Mouse (Mus musculus) olfactory bulb, adult 2 months (tissue): ENCODE measurements around the gene Atp5g2. TPM values are rescaled to one million over a fixed set of nuclear protein-coding genes. Genes with fewer than 3 reads are reported as not detected.
"Not testable (repeated sequence)": the region's sequence is repeated elsewhere in the genome, so short reads cannot be mapped to it uniquely, and the experiment has no call there.

Source experiments
- H3K27ac ChIP-seq: fragments of 200-500 bp; 2 replicates; pipeline ENCODE4 v1.5.1; 2012; ENCODE audit warnings: low read depth, low read length; ENCODE audit not compliant: insufficient read depth
- H3K4me1 ChIP-seq: fragments of 200-500 bp; 2 replicates; pipeline ENCODE4 v1.6.1; 2012; ENCODE audit warnings: low read length; ENCODE audit not compliant: control insufficient read depth, insufficient read depth
- H3K4me3 ChIP-seq: fragments of 200-500 bp; 2 replicates; pipeline ENCODE4 v1.5.1; 2012; ENCODE audit warnings: mild to moderate bottlenecking, low read depth, low read length, moderate library complexity; ENCODE audit not compliant: insufficient read depth
- CTCF ChIP-seq: fragments of 200-500 bp; IDR thresholded peaks from 2 replicates; pipeline ENCODE4 v1.5.1; 2012; ENCODE audit warnings: low read depth, mild to moderate bottlenecking, low read length, moderate library complexity; ENCODE audit not compliant: insufficient read depth
- POLR2A ChIP-seq: fragments of 200-500 bp; IDR thresholded peaks from 2 replicates; pipeline ENCODE4 v1.6.1; 2012; ENCODE audit warnings: mild to moderate bottlenecking, low read depth, low read length, moderate library complexity; ENCODE audit not compliant: insufficient read depth
- WGBS: fragments of 180-500 bp; shearing (Covaris S2); methylation state at CpG from one replicate; pipeline ENCODE4 v1.1.7; 2018; 5-methylcytosine and 5-hydroxymethylcytosine counted together
- polyA plus RNA-seq: library from polyadenylated mRNA; stranded (reverse); fragments of >200 nt; gene quantifications from 2 replicates; pipeline ENCODE4 v1.2.4, GENCODE M21; 2012; ENCODE audit warnings: low replicate concordance; ENCODE audit not compliant: missing spikeins, insufficient read depth, insufficient read length

Gene Atp5g2
- polyA plus RNA-seq, 1 experiment, result not detected

DNA sequence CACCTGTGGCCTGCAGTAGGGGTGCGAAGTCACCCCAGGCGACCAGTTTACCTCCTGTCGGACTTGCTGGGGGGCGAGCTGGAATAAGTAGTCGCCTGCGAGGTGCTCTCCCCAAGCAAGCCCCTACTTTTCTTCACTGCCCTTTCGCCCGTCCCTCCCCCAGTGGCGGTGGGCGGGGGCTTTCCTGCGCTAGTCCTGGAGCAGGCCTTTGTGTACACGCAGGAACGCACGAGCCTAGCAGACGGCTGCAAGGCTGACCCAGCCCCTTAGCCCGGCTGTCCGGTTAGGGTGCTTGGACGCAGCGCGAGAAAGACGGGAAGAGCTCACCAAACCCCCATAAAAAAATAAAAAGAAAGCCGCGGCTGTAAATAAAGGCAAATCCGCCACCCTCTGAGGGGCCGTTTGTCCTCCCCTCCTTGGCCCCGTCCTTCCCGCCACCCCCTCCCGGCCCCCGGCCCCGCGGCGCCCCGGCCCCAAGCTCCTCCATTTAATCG, 384 bp downstream of the Atp5g2 start:
- TF ChIP-seq POLR2A, result 0 out of 2 replicates have a peak, but pooled peaks have one; percentile 31
- TF ChIP-seq CTCF, result no peak
- H3K4me3 ChIP-seq, result peak overlapping the region; percentile 54
- peak overlapping the region; percentile 88 for H3K27ac ChIP-seq
- under 1% methylated on average over 34 of the region's 34 CpGs for WGBS
- H3K4me1 ChIP-seq, result peaks cover 12% of the 10 kb centered on the region

DNA sequence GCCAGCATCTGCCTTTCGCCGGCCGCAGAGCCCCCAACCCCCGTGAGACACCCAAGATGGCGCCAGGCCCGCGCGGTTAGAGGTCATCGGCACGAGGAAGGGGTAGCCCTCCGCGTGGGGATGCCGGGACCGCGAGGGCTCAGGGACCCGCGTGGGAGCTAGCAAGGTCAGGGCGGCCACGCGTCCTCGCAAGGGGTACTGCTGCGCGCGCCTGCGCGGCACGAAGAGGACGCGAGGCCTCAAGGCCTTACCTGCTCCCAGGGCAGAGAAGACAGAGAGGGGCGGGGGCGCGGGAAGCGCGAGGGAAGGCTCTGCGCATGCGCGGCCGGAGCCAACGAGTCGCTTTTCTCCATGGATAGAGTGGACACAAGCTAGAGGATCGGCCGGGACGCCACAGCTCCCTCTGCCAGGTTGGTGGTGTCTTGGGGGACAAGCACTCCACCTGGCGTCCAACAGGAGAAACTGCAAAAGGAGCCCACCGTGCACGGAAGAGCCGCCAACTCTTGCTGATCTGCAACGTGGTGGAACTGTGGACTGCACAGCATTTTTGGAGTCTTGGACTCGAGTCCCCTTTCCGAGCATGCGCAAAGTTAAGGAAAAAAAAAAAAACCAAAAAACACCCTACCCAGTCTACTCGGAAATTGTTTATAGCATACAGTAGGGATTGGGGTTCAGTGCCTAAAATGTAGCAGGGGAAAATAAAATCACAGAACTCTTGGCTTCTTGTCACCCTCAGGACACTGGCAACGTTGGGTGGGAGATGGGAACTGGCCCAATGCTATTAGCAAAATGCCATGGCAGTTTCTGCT, 1.2 kb downstream of the Atp5g2 start:
- Histone ChIP-seq H3K4me3 (peak overlapping the region; percentile 88), H3K27ac (peak overlapping the region; percentile 98), H3K4me1 (peaks cover 12% of the 10 kb centered on the region)
- WGBS, result under 1% methylated on average over 53 of the region's 53 CpGs
- TF ChIP-seq CTCF, result peak; percentile 100
- TF ChIP-seq POLR2A, result peak; percentile 82

DNA sequence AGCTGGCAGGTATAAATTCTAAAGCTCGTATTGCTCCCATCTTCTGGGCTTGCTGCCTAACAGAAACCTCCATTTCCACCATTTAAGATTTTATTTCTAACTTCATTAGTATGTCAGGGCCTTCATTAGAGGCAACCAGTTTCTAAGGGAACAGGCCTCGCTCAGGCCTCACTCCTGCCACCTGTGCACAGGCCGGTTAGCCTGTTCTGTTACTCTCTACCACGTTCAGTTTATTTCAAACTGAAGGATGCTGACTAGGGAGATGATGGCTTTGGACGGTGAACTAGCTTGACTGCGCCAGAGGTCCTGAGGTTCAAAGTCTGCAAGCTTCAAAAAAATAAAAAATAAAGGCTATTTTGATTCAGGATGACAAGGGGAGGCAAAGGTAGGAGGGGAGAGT, 1.9 kb downstream of the Atp5g2 start:
- Histone ChIP-seq H3K4me1 (peaks cover 14% of the 10 kb centered on the region), H3K27ac (peak overlapping the region; percentile 98), H3K4me3 (peak overlapping the region; percentile 88)
- no peak for TF ChIP-seq POLR2A
- TF ChIP-seq CTCF, result no peak
- WGBS, result 3% methylated on average over 6 of the region's 6 CpGs

DNA sequence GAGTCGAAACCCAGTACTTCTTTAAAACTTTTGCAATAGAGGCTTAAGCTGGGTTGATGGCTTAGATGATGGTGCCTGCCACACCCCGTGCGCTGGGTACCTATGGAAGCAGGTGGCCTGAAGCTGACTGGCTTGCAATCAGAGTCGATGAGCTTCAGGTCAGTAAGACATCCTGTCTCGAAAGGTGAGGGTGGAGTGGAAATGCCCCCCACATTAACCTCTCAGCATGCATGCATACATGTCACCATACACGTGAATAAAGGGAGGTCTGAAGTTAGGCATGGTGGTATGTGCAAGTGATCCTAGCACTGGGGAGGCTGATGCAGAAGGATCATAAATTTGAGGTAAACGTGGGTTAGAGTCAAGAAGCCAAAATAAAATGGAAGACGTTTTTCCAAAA, 2.6 kb downstream of the Atp5g2 start:
- no peak overlapping the region for H3K4me3 ChIP-seq
- H3K27ac ChIP-seq, result no peak overlapping the region
- TF ChIP-seq CTCF (no peak), POLR2A (no peak)
- 80% methylated on average over 8 of the region's 8 CpGs for WGBS
- peaks cover 14% of the 10 kb centered on the region for H3K4me1 ChIP-seq

DNA sequence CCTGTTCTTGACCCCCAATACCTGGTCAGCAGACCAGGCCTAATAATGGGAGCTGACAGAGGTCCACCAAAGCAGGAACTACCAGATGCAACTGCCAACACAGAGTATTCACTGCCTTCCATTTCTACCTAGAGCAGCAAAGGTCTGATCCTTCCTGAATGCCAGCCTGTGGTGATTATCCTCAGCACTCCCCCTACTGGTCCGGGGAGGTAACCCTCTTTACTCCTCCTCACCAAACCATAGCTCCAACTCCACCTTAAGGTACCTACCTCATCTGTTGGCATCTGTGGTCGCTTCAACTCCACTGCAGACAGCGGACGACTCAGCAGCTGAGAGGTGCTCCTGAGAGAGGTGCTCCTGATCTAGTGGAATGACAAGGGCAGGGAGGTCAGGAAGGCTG, 6.7 kb downstream of the Atp5g2 start:
- WGBS, result 45% methylated on average over 4 of the region's 4 CpGs
- Histone ChIP-seq H3K4me1 (peaks cover 7% of the 10 kb centered on the region; the same call in 1 of the 2 replicates), H3K27ac (no peak overlapping the region), H3K4me3 (no peak overlapping the region)
- no peak for TF ChIP-seq CTCF
- no peak for TF ChIP-seq POLR2A

DNA sequence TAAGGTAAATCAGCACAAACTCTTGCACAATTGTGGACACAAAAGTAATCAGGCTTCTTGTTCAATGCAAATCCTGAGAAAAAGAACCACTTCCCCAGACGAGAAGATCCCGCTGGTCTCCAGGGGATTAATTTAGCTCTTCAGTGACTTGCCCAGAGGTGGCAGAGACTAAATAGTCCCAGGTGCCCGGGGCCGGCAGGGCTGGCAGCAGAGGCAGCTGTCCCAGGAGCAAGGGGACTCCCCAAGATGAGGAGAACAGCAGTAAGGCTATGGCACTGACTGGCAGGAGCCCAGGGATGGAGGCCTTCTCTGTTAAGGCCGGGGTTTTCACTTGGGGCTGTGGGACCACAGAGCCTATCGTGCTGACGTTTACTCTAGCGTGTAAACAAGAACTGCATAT, 8.3 kb downstream of the Atp5g2 start:
- Histone ChIP-seq H3K27ac (no peak overlapping the region), H3K4me1 (peaks cover 9% of the 10 kb centered on the region), H3K4me3 (no peak overlapping the region)
- WGBS, result 72% methylated on average over 8 of the region's 8 CpGs
- TF ChIP-seq POLR2A, result no peak
- no peak for TF ChIP-seq CTCF

DNA sequence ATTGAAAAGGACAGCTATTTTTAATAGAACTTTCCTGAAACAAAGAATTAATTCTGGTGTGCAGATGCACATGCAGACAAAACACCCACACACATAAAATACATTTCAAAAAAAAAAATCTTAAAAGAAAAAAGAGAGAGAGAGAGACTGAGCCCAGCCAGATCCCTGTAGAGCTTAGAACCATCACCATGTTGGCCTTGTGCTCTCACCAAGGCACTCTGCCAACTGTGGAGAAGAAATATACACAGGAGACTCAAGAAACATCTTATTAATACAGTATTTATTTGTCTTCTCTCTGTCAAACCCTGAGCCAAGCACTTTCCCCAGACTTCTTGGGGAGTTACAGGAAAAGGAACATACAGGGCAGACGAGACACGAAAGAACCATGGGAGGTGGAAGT, 9.6 kb downstream of the Atp5g2 start:
- H3K4me1 ChIP-seq, H3K27ac ChIP-seq, H3K4me3 ChIP-seq: not testable (repeated sequence)
- 14% methylated on average over 2 of the region's 2 CpGs for WGBS

DNA sequence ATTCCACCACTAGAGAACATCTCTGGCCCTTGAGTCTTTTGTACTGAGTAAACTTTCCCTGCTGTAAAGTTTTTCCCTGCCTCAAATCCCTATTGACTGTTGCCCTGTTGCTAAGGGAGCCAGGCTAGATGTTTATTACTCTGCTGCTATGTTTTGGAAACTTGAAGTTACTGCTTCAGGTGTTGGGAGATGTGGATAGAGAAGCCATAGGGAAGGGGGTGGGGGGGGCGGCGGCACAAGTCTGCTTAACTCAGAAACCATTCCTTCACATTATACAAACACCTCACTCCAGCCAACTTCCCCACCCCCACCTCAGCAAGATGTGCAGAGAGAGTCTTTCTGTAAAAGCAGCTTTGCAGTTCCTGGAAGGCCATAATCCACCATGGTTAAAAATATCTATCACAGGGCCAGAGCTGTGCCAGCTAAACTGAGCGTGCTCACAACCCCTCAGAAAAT, 14.2 kb downstream of the Atp5g2 start:
- Histone ChIP-seq H3K27ac (no peak overlapping the region), H3K4me3 (no peak overlapping the region), H3K4me1 (peaks cover 4% of the 10 kb centered on the region)
- 48% methylated on average over 3 of the region's 3 CpGs for WGBS
- no peak for TF ChIP-seq CTCF
- no peak for TF ChIP-seq POLR2A

DNA sequence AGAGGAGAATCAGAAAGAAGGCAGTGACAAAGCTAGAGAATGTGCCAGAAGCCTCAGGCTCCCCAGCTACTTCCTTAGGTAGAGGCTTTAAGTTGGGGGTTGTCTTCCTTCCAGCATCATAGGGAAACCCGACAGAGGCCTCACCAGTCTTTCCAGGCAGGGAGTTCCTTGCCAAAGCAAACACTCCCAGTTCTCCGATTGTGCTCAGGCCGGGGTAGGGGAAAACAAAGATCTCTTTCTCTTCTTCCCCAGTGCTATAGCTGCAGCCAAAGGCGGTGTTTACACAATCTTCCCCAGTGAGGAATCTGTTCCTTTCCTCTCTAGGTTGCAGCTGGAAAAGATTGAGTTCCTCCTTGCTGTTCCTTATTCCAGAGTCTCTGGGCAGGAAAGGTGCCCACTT, 15.5 kb downstream of the Atp5g2 start:
- no peak overlapping the region for H3K4me3 ChIP-seq
- no peak overlapping the region for H3K27ac ChIP-seq
- no peak for TF ChIP-seq CTCF
- no peak for TF ChIP-seq POLR2A
- WGBS, result 30% methylated on average over 4 of the region's 4 CpGs
- H3K4me1 ChIP-seq, result peaks cover 4% of the 10 kb centered on the region

DNA sequence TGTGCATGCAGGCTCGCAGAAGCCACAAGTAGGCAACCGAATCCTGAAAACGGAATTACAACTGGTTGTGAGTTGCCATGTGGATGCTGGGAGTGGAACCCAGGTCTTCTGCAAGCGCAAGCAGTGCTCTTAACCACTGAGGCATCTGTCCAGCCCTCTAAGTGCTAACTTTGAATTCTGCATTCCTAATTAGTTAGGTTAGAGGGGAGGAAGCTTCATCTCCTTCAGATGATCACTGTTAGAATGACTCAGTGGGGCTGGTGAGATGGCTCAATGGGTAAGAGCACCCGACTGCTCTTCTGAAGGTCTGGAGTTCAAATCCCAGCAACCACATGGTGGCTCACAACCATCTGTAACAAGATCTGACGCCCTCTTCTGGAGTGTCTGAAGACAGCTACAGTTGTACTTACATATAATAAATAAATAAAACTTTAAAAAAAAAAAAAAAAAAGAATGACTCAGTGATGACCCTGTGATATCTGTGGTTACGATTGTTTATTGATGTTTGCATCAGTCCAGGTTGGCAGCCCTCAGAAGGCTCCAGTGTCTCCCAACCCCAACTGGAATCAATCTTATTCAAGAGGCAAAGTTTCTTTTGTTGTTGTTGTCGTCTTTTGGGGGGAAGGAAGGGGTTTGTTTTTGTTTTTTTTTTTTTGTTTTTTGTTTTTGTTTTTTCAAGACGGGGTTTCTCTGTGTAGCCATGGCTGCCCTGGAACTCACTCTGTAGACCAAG, 20.1 kb downstream of the Atp5g2 start:
- 86% methylated on average over 9 of the region's 9 CpGs for WGBS
- not testable (repeated sequence) for H3K4me1 ChIP-seq, H3K27ac ChIP-seq, H3K4me3 ChIP-seq
